Mouse (Mus musculus): Measurements from ENCODE around the gene D930048N14Rik. TPM values are rescaled to one million over a fixed set of nuclear protein-coding genes. Genes with fewer than 3 reads are reported as not detected.
"Not testable (repeated sequence)": the region's sequence is repeated elsewhere in the genome, so short reads cannot be mapped to it uniquely, and the experiment has no call there.

Gene D930048N14Rik
- 0.73 and 1.2 TPM in 2 replicates for polyA plus RNA-seq (2014; fragmentation: Nextera tagmentation; extraction: Ambion mirVana)

DNA sequence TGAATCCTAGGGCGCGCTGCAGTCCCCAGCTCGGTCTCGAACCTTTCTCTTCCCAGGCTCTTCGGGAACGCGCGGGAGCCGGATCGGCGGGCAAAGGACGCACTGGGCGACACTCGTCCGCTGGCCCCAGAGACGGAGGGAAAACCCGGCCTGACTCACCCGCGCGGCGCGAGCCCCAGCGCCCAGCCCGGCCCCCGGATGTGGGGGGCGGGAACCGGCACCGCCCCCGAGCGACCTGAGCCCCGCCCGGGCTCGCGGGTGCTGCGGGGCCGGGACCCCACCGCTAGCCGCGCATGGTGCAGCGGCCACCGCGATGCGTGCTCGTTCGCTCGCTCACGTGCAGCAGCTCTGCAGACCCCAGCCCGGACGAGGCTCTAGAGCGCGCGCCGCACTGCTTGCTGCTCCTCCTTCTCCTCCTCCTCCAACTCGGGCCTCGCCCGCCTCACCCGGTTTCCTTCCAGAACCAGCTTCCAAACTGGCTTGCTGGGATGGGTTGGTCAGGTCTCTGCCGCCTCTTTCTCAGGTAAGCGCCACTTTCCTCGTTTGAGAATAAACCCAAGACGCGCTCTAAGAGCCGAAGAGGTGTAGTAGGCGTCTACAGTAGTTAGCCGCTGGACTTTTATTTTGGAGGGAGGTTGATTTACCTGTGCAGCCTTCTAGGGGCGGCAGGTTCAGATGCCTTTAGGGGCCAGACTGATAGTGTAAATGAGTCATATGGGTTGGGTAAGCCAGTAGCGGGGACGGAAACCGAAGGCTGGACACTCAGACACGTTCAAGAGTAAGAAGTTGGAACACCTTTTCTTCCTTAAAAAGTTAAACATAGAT is at the start of gene D930048N14Rik, which contains the start of gene N4bp3:
Gene D930048N14Rik, plus strand, starts transcription at position 264 of the 825 bp plus-strand sequence.
Gene N4bp3, minus strand, starts transcription at position 152 of the 825 bp plus-strand sequence.
- H3K4me2 ChIP-seq (replicated peaks; ENCODE audit: low read depth, low read length), result peak within 1 kb of the TSS; percentile 95
- peaks cover 13% of the 10 kb centered on the region for H3K27me3 ChIP-seq (ENCODE audit: control insufficient read depth, insufficient read depth, low read length)
- peak within 1 kb of the TSS; percentile 67 for H3K9ac ChIP-seq (ENCODE audit: low read depth, low read length)
- no peak within 1 kb of the TSS for H3K27ac ChIP-seq (ENCODE audit: low read depth, low read length)
- WGBS, result 1% methylated on average over 62 of the region's 70 CpGs
- H3K4me1 ChIP-seq (replicated peaks; ENCODE audit: control insufficient read depth, insufficient read depth, low read length), result peaks cover 19% of the 10 kb centered on the region
- peak; percentile 67; the same call in 1 of the 2 replicates for ATAC-seq (ENCODE audit: low FRiP score)
- peak within 1 kb of the TSS; percentile 57 for H3K4me3 ChIP-seq (ENCODE audit: low read depth, low read length)
- DNase-seq (ENCODE audit: low spot score), result peak; percentile 76
- H3K36me3 ChIP-seq (ENCODE audit: control insufficient read depth, insufficient read depth, low read length), result no peaks in the 10 kb centered on the region
- H3K9me3 ChIP-seq (ENCODE audit: control insufficient read depth, low read length), result no peaks in the 10 kb centered on the region

DNA sequence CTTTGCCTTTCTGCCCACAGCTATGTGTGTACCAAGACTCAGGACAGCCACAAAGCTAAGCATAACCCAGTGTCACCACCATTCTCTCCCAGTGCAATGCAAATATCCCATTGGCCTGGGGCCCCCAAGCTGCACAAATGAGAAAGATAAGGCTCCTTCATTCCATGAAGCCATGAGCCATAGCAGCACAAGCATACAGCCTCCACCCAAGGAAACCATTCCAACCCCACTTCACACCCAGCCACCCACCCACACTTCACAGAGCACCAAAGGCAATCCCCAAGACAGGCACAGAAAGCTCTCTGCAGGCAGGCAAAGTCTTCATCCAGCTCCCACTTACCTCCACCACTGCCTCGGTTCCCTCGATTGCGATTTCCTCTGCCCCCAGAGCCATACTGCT is 48.5 kb upstream of the D930048N14Rik start:
- no peak for DNase-seq (ENCODE audit: low spot score)
- Histone ChIP-seq H3K9ac (ENCODE audit: low read depth, low read length) (no peak overlapping the region), H3K27ac (ENCODE audit: low read depth, low read length) (no peak overlapping the region), H3K9me3 (ENCODE audit: control insufficient read depth, low read length) (no peaks in the 10 kb centered on the region), H3K4me2 (replicated peaks; ENCODE audit: low read depth, low read length) (no peak overlapping the region), H3K27me3 (ENCODE audit: control insufficient read depth, insufficient read depth, low read length) (no peaks in the 10 kb centered on the region), H3K36me3 (ENCODE audit: control insufficient read depth, insufficient read depth, low read length) (peaks cover 49% of the 10 kb centered on the region), H3K4me3 (ENCODE audit: low read depth, low read length) (no peak overlapping the region), H3K4me1 (replicated peaks; ENCODE audit: control insufficient read depth, insufficient read depth, low read length) (peaks cover 3% of the 10 kb centered on the region; the same call in 1 of the 2 replicates)
- ATAC-seq (ENCODE audit: low FRiP score), result no peak
- WGBS, result 95% methylated on average over 3 of the region's 3 CpGs

DNA sequence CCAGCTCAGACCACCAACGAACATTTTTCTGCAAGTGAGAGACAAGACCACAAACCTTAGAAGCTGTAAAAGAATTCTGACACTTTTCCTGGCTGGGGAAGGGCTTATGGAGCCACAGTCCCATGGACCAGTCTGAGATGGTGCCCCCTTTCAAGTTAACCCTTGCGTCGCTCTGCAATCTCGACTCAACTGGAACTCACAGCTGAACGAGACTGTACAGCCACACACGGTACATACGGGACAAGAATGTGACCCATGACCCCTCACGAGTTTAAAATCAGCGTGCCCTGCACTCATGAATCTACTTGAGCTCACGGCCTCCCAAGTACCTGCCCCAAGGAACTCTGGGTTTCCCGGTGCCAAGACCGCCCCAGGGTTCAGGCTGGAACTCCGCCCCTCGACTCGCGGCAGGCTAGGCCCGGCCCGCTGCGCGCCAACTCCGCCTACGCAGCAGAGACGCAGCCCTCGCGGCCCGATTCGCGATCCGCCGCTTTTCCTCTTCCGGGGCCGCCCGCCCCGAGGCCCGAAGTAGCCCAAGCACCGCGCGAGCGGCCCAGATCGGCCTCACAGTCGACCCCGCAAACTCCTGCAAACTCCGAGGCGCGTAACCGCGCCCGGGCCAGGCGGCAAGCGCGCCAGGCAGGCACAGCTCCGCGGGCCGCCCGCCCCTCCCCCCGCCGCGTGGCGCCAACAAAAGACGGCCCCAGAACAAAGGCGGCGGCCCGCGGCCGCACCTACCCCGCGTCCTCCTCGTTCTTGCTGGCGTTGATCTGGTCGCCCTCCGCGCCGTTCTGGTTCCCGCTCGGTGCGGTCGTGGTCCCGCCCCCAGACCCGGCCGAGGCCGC is 44.9 kb upstream of the D930048N14Rik start:
- H3K9ac ChIP-seq (ENCODE audit: low read depth, low read length), result peak overlapping the region; percentile 100
- peaks cover 33% of the 10 kb centered on the region for H3K36me3 ChIP-seq (ENCODE audit: control insufficient read depth, insufficient read depth, low read length)
- peak overlapping the region; percentile 95 for H3K27ac ChIP-seq (ENCODE audit: low read depth, low read length)
- no peaks in the 10 kb centered on the region for H3K9me3 ChIP-seq (ENCODE audit: control insufficient read depth, low read length)
- 0 out of 2 replicates have a peak, but pooled peaks cover 5% of the 10 kb centered on the region for H3K4me1 ChIP-seq (replicated peaks; ENCODE audit: control insufficient read depth, insufficient read depth, low read length)
- H3K4me3 ChIP-seq (ENCODE audit: low read depth, low read length), result peak overlapping the region; percentile 99
- WGBS, result under 1% methylated on average over 60 of the region's 81 CpGs
- no peaks in the 10 kb centered on the region for H3K27me3 ChIP-seq (ENCODE audit: control insufficient read depth, insufficient read depth, low read length)
- peak; percentile 62 for ATAC-seq (ENCODE audit: low FRiP score)
- peak; percentile 81 for DNase-seq (ENCODE audit: low spot score)
- peak overlapping the region; percentile 82 for H3K4me2 ChIP-seq (replicated peaks; ENCODE audit: low read depth, low read length)

DNA sequence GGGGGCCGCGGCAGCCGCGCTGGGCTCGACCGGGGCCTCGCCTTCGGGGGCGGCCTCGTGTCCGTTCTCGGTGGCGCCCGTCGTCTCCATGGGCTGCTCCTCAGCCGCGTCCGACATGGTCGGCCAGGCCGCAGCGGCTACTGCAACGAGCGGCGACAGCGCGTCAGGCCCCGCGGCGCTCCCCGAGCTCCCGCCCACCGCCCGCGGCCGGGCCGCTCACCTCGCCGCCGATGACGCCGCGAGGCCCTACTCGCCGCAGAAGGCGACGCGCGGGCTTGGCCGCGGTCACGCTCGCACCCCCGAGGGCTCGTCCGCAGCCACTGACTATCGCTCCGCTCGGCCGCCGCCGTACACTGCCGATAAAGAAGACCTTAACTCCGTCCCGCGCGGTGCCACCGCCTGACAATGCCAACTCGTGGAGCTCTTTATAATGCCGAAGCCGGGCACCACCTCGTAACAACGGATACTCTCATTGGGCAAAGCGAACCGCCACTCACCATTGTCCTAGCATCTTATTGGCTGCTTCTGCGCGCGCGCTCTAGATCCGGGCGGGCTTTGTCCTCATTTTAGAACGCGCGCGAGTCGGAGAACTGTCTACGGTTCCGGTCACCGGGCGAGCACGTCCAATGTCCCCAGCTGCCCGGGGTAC is 44.2 kb upstream of the D930048N14Rik start, which contains the start of gene Hnrnpab:
Gene Hnrnpab, minus strand, starts transcription at position 401 of the 649 bp plus-strand sequence.
- Histone ChIP-seq H3K9ac (ENCODE audit: low read depth, low read length) (peak within 1 kb of the TSS; percentile 100), H3K4me3 (ENCODE audit: low read depth, low read length) (peak within 1 kb of the TSS; percentile 99), H3K27ac (ENCODE audit: low read depth, low read length) (peak within 1 kb of the TSS; percentile 95), H3K9me3 (ENCODE audit: control insufficient read depth, low read length) (no peaks in the 10 kb centered on the region), H3K36me3 (ENCODE audit: control insufficient read depth, insufficient read depth, low read length) (peaks cover 27% of the 10 kb centered on the region), H3K27me3 (ENCODE audit: control insufficient read depth, insufficient read depth, low read length) (no peaks in the 10 kb centered on the region), H3K4me2 (replicated peaks; ENCODE audit: low read depth, low read length) (peak within 1 kb of the TSS; percentile 82), H3K4me1 (replicated peaks; ENCODE audit: control insufficient read depth, insufficient read depth, low read length) (0 out of 2 replicates have a peak, but pooled peaks cover 5% of the 10 kb centered on the region)
- ATAC-seq (ENCODE audit: low FRiP score) (peak; percentile 94), DNase-seq (ENCODE audit: low spot score) (peak; percentile 98)
- under 1% methylated on average over 66 of the region's 91 CpGs for WGBS

DNA sequence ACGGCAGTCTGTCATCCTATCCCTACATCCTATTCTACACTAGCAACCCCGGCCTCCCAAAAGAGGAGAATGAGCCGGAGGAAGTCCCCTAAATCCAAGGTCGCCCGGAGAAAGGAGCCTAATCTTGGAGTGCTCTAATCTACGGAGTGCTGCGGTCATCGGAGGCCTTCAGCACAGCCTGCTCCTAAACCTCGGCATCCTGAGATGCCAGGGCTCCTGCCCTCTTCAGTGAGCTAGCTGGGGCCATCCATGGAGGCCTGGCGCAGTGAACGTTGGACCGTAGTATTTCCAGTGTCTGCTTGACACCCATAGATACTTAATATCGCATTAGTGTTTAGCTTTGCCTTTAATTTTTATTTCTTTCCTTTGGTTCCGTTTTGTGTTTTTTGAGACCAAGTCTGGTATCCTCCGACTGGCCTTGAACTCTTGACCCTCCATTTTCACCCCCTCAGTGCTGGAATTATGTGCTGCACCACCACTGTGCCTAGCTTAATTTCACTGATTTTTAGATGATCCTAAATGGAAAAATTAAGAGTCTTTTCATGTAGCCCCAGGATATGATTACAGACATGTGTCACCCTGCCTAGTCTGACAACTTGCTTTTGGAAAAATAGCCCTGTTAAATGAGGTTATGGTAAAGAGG is 43.5 kb upstream of the D930048N14Rik start:
- peak; percentile 64; the same call in 1 of the 2 replicates for ATAC-seq (ENCODE audit: low FRiP score)
- H3K9me3 ChIP-seq (ENCODE audit: control insufficient read depth, low read length), result no peaks in the 10 kb centered on the region
- 12% methylated on average over 15 of the region's 15 CpGs for WGBS
- peak overlapping the region; percentile 99 for H3K4me3 ChIP-seq (ENCODE audit: low read depth, low read length)
- H3K36me3 ChIP-seq (ENCODE audit: control insufficient read depth, insufficient read depth, low read length), result peaks cover 20% of the 10 kb centered on the region
- H3K27ac ChIP-seq (ENCODE audit: low read depth, low read length), result peak overlapping the region; percentile 95
- 0 out of 2 replicates have a peak, but pooled peaks cover 5% of the 10 kb centered on the region for H3K4me1 ChIP-seq (replicated peaks; ENCODE audit: control insufficient read depth, insufficient read depth, low read length)
- no peaks in the 10 kb centered on the region for H3K27me3 ChIP-seq (ENCODE audit: control insufficient read depth, insufficient read depth, low read length)
- no peak for DNase-seq (ENCODE audit: low spot score)
- peak overlapping the region; percentile 82 for H3K9ac ChIP-seq (ENCODE audit: low read depth, low read length)
- peak overlapping the region; percentile 64 for H3K4me2 ChIP-seq (replicated peaks; ENCODE audit: low read depth, low read length)

DNA sequence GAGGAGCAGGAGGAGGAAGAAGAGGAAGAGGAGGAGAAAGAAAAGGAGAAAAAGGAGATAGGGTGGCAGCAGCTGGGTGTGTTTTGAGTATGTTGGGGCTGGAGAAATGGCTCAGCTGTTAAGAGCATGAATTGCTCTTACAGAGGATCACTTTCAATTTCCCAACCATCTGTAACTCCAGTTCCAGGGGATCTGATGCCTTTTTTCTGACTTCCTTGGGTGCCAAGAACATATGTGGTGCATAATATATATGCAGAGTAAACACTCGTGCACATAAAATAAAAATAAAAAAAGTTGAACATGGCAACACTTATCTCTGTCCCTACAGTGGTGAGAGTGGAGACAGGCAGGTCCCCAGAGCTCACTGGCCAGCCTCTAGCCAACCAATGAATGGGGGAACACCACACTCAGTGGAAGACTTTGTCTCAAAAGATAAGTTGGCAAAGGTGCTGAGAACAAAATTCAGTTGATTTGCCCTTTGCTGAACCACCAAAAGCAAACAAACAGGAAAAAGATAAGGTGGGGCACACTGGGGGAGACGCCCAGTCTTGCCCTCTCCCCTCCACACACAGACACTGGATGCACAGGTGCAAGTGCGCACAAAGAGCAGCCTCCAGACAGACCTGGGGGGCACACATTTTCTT is 41.4 kb upstream of the D930048N14Rik start:
- H3K9ac ChIP-seq (ENCODE audit: low read depth, low read length), result no peak overlapping the region
- H3K4me3 ChIP-seq (ENCODE audit: low read depth, low read length), result no peak overlapping the region
- H3K4me2 ChIP-seq (replicated peaks; ENCODE audit: low read depth, low read length), result no peak overlapping the region
- no peaks in the 10 kb centered on the region for H3K27me3 ChIP-seq (ENCODE audit: control insufficient read depth, insufficient read depth, low read length)
- H3K9me3 ChIP-seq (ENCODE audit: control insufficient read depth, low read length), result no peaks in the 10 kb centered on the region
- 89% methylated on average over 3 of the region's 3 CpGs for WGBS
- peaks cover 4% of the 10 kb centered on the region for H3K36me3 ChIP-seq (ENCODE audit: control insufficient read depth, insufficient read depth, low read length)
- ATAC-seq (ENCODE audit: low FRiP score) (no peak), DNase-seq (ENCODE audit: low spot score) (no peak)
- no peak overlapping the region for H3K27ac ChIP-seq (ENCODE audit: low read depth, low read length)
- H3K4me1 ChIP-seq (replicated peaks; ENCODE audit: control insufficient read depth, insufficient read depth, low read length), result 0 out of 2 replicates have a peak, but pooled peaks cover 5% of the 10 kb centered on the region

DNA sequence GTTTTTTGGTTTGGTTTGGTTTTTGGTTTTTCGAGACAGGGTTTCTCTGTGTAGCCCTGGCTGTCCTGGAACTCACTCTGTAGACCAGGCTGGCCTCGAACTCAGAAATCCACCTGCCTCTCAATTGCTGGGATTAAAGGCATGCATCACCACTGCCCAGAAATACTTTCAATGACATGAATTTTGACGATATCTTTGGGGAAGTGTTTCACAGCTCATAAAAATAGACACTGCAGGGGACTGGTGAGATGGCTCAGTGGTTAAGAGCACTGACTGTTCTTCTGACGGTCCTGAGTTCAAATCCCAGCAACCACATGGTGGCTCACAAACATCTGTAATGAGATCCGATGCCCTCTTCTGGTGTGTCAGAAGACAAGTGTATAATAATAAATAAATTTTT is 40.8 kb upstream of the D930048N14Rik start:
- not testable (repeated sequence) for DNase-seq (ENCODE audit: low spot score); H3K27me3 ChIP-seq (ENCODE audit: control insufficient read depth, insufficient read depth, low read length); H3K36me3 ChIP-seq (ENCODE audit: control insufficient read depth, insufficient read depth, low read length); H3K4me1 ChIP-seq (replicated peaks; ENCODE audit: control insufficient read depth, insufficient read depth, low read length); H3K27ac ChIP-seq (ENCODE audit: low read depth, low read length); ATAC-seq (ENCODE audit: low FRiP score); H3K9me3 ChIP-seq (ENCODE audit: control insufficient read depth, low read length); H3K4me3 ChIP-seq (ENCODE audit: low read depth, low read length); H3K9ac ChIP-seq (ENCODE audit: low read depth, low read length); H3K4me2 ChIP-seq (replicated peaks; ENCODE audit: low read depth, low read length)
- 85% methylated on average over 5 of the region's 5 CpGs for WGBS
